Mouse (Mus musculus) neural tube, embryonic 12.5 days (tissue): ENCODE results near the gene Srebf1. TPM values are rescaled to one million over a fixed set of nuclear protein-coding genes. Genes with fewer than 3 reads are reported as not detected.
A peak's percentile ranks its signal among the peaks of the same experiment; 100 is the strongest.

Experiments used
- ATAC-seq: fragments of 200-750 bp; cut with Nextera tagmentation; 2 replicates; pipeline ENCODE4 v1.8.0; 2017; ENCODE audit warnings: low read depth, mild to moderate bottlenecking, moderate TSS enrichment, moderate library complexity; ENCODE audit not compliant: low FRiP score
- H3K27ac ChIP-seq: fragments of 300-500 bp; sonication (generic); 2 replicates; pipeline ENCODE4 v1.5.1; 2016
- H3K27me3 ChIP-seq: fragments of 300-500 bp; sonication (generic); replicated peaks from 2 replicates; pipeline ENCODE4 v1.6.1; 2016; ENCODE audit warnings: mild to moderate bottlenecking
- H3K36me3 ChIP-seq: fragments of 300-500 bp; sonication (generic); 2 replicates; pipeline ENCODE4 v1.6.1; 2016; ENCODE audit warnings: mild to moderate bottlenecking
- H3K4me1 ChIP-seq: fragments of 300-500 bp; sonication (generic); 2 replicates; pipeline ENCODE4 v1.6.1; 2016
- H3K4me2 ChIP-seq: fragments of 300-500 bp; sonication (generic); replicated peaks from 2 replicates; pipeline ENCODE4 v1.6.1; 2016; ENCODE audit warnings: mild to moderate bottlenecking
- H3K4me3 ChIP-seq: fragments of 300-500 bp; sonication (generic); 2 replicates; pipeline ENCODE4 v1.5.1; 2016
- H3K9ac ChIP-seq: fragments of 300-500 bp; sonication (generic); 2 replicates; pipeline ENCODE4 v1.6.1; 2016; ENCODE audit warnings: mild to moderate bottlenecking
- H3K9me3 ChIP-seq: fragments of 300-500 bp; sonication (generic); 2 replicates; pipeline ENCODE4 v1.6.1; 2016; ENCODE audit warnings: mild to moderate bottlenecking
- WGBS: fragments of 180-500 bp; shearing (Covaris S2); methylation state at CpG from one replicate; pipeline ENCODE4 v1.1.7; 2016; 5-methylcytosine and 5-hydroxymethylcytosine counted together
- polyA plus RNA-seq: library from polyadenylated mRNA; unstranded; fragments of >200 nt; fragmentation: Nextera tagmentation; extraction: Ambion mirVana; gene quantifications from 2 replicates; pipeline ENCODE4 v1.2.1, GENCODE M21; 2016

The Srebf1 gene
- polyA plus RNA-seq, 1 experiment from 2014 or later: 50.0 TPM

GRCm38 (mm10) chr11:60213266-60213665, 9.1 kb downstream of the Srebf1 start:
- no peak overlapping the region for H3K4me3 ChIP-seq
- 75% methylated on average over 6 of the region's 6 CpGs for WGBS
- no peaks in the 10 kb centered on the region for H3K27me3 ChIP-seq
- H3K4me2 ChIP-seq: no peak overlapping the region
- no peak overlapping the region for H3K27ac ChIP-seq
- peaks cover 6% of the 10 kb centered on the region; the same call in 1 of the 2 replicates for H3K36me3 ChIP-seq
- peaks cover 56% of the 10 kb centered on the region for H3K4me1 ChIP-seq
- H3K9me3 ChIP-seq: no peaks in the 10 kb centered on the region
- no peak overlapping the region for H3K9ac ChIP-seq
- no peak for ATAC-seq

GRCm38 (mm10) chr11:60211761-60212160, 10.6 kb downstream of the Srebf1 start:
- no peak for ATAC-seq
- no peak overlapping the region for H3K4me3 ChIP-seq
- H3K9me3 ChIP-seq: no peaks in the 10 kb centered on the region
- H3K4me1 ChIP-seq: peaks cover 62% of the 10 kb centered on the region
- 0 out of 2 replicates have a peak overlapping the region, but pooled peaks have one; percentile 12 for H3K4me2 ChIP-seq
- no peak overlapping the region for H3K27ac ChIP-seq
- H3K9ac ChIP-seq: no peak overlapping the region
- WGBS: 69% methylated on average over 12 of the region's 12 CpGs
- H3K27me3 ChIP-seq: no peaks in the 10 kb centered on the region
- peaks cover 4% of the 10 kb centered on the region for H3K36me3 ChIP-seq

DNA sequence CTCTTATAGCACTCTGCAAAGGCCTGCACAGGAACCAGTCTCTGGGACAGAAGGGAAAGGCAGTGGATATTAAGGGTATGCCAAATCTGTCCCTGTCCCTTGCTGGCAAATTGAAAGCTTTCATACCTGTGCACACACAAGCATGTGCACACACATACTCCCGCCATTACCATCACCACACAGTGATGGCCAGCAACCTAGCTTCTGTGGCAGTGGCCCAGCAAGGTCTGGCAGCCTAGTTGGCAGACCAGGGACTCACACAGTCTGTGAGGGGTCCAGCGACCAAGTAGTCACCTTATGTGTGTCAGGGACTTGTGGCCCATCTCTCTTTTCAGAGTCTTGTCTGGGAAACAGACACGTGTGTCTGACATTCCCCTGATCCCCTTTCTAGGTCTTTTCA, 11.2 kb downstream of the Srebf1 start:
- H3K4me1 ChIP-seq: peaks cover 67% of the 10 kb centered on the region
- H3K9me3 ChIP-seq: no peaks in the 10 kb centered on the region
- H3K9ac ChIP-seq: no peak overlapping the region
- H3K36me3 ChIP-seq: peaks cover 10% of the 10 kb centered on the region
- H3K4me2 ChIP-seq: peak overlapping the region; percentile 71
- no peaks in the 10 kb centered on the region for H3K27me3 ChIP-seq
- 66% methylated on average over 3 of the region's 3 CpGs for WGBS
- ATAC-seq: no peak
- H3K4me3 ChIP-seq: no peak overlapping the region
- peak overlapping the region; percentile 21; the same call in 1 of the 2 replicates for H3K27ac ChIP-seq

GRCm38 (mm10) chr11:60210305-60210724, 12.1 kb downstream of the Srebf1 start:
- Histone ChIP-seq H3K9me3 (no peaks in the 10 kb centered on the region), H3K36me3 (peaks cover 18% of the 10 kb centered on the region), H3K27ac (peak overlapping the region; percentile 43; the same call in 1 of the 2 replicates), H3K4me1 (peaks cover 70% of the 10 kb centered on the region), H3K9ac (peak overlapping the region; percentile 56), H3K4me3 (peak overlapping the region; percentile 41), H3K4me2 (peak overlapping the region; percentile 71), H3K27me3 (no peaks in the 10 kb centered on the region)
- under 1% methylated on average over 47 of the region's 47 CpGs for WGBS
- peak; percentile 81 for ATAC-seq

DNA sequence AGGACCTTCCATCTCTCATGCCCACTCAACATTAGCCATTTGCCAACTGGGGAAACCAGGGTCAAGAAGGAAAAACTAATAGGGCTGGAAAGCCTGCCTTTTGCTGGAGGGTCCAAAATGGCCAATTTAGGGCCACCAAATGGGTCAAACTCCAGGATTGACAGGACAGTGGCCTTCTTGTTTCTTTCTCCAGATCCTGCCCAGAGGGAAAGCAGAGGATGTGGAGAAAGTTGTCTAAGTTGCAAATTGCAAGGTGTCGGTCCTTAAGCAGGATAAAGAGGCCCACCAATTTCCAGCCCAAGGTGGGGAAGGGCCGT, 12.5 kb downstream of the Srebf1 start:
- peaks cover 23% of the 10 kb centered on the region for H3K36me3 ChIP-seq
- H3K4me2 ChIP-seq: peak overlapping the region; percentile 71
- WGBS: 7% methylated on average over 2 of the region's 2 CpGs
- H3K27me3 ChIP-seq: no peaks in the 10 kb centered on the region
- peak overlapping the region; percentile 56 for H3K9ac ChIP-seq
- peak overlapping the region; percentile 41 for H3K4me3 ChIP-seq
- H3K9me3 ChIP-seq: no peaks in the 10 kb centered on the region
- 0 out of 2 replicates have a peak overlapping the region, but pooled peaks have one; percentile 43 for H3K27ac ChIP-seq
- H3K4me1 ChIP-seq: peaks cover 70% of the 10 kb centered on the region
- no peak for ATAC-seq

GRCm38 (mm10) chr11:60209217-60209932, 13.0 kb downstream of the Srebf1 start:
- 39% methylated on average over 7 of the region's 7 CpGs for WGBS
- no peaks in the 10 kb centered on the region for H3K9me3 ChIP-seq
- H3K27ac ChIP-seq: peak overlapping the region; percentile 62; the same call in 1 of the 2 replicates
- H3K4me2 ChIP-seq: peak overlapping the region; percentile 71
- H3K4me1 ChIP-seq: peaks cover 70% of the 10 kb centered on the region
- no peaks in the 10 kb centered on the region for H3K27me3 ChIP-seq
- peak; percentile 54 for ATAC-seq
- H3K36me3 ChIP-seq: peaks cover 28% of the 10 kb centered on the region
- peak overlapping the region; percentile 41 for H3K4me3 ChIP-seq
- peak overlapping the region; percentile 56 for H3K9ac ChIP-seq

DNA sequence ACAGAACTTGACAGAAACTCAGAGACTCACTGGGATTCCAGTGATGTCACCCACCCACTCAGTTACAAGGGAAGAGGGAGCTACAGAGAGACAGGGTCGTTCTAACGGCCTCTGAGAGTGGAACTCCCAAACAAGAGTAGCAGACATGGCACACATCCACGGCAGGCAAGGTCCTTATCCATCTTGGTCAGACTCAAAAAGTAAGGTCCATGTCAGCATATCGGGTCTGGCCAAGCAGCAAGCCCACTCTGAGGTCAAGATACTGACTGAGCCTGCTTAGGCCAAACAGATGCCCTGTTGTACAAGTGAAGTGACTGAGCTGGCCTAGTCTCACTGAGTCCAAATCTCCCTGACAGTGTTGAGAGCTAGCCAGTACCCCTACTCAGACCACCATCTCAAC, 13.7 kb downstream of the Srebf1 start:
- Histone ChIP-seq H3K9ac (peak overlapping the region; percentile 56), H3K4me2 (peak overlapping the region; percentile 71), H3K27me3 (no peaks in the 10 kb centered on the region), H3K36me3 (peaks cover 34% of the 10 kb centered on the region), H3K4me3 (peak overlapping the region; percentile 41), H3K27ac (peak overlapping the region; percentile 62; the same call in 1 of the 2 replicates), H3K9me3 (no peaks in the 10 kb centered on the region), H3K4me1 (peaks cover 70% of the 10 kb centered on the region)
- 58% methylated on average over 4 of the region's 4 CpGs for WGBS
- no peak for ATAC-seq

DNA sequence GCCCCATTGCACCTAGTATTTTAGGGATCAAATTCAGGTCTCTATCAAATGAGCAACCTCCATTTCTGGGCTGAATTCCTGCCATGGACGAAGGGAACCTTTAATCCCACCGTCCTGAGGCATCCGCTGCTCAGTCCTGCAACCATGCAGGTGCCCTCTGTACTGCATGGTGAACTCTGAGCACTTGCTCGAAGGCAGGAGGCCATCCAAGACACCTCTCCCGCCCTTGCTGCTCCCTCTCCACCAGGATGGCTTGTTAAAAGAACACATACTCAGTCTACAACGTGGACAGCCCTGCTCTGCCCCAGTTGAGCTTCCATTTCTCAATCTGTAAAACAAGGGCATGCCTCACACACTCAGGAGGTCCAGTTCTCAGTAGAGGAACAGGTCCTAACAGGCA, 14.2 kb downstream of the Srebf1 start:
- no peak for ATAC-seq
- Histone ChIP-seq H3K9me3 (no peaks in the 10 kb centered on the region), H3K27me3 (no peaks in the 10 kb centered on the region), H3K4me3 (peak overlapping the region; percentile 41; the same call in 1 of the 2 replicates), H3K9ac (peak overlapping the region; percentile 56; the same call in 1 of the 2 replicates), H3K36me3 (peaks cover 39% of the 10 kb centered on the region), H3K4me2 (peak overlapping the region; percentile 71), H3K27ac (0 out of 2 replicates have a peak overlapping the region, but pooled peaks have one; percentile 62), H3K4me1 (peaks cover 75% of the 10 kb centered on the region)
- 72% methylated on average over 6 of the region's 6 CpGs for WGBS

DNA sequence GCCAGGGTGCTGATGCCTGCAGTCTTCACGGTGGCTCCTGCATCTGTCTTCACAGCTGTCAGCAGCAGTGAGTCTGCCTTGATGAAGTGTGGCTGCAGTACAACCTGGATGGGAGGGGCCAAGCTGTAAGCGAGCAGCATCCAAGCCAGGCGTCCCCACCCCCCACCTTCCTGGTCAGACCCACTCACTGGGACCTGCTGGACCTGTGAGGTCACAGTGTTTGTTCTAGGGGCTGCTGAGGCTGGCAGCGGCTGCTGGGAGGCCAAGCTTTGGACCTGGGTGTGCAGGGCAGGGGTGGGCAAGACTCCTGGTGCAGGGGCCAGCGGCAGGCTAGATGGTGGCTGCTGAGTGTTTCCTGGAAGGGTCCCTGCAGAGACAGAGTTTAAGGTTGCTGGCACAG, 16.2 kb downstream of the Srebf1 start:
- Histone ChIP-seq H3K4me2 (0 out of 2 replicates have a peak overlapping the region, but pooled peaks have one; percentile 6), H3K4me1 (peaks cover 68% of the 10 kb centered on the region), H3K9ac (0 out of 2 replicates have a peak overlapping the region, but pooled peaks have one; percentile 10), H3K36me3 (peaks cover 59% of the 10 kb centered on the region), H3K27me3 (no peaks in the 10 kb centered on the region), H3K4me3 (no peak overlapping the region), H3K9me3 (no peaks in the 10 kb centered on the region), H3K27ac (no peak overlapping the region)
- ATAC-seq: no peak
- 89% methylated on average over 5 of the region's 5 CpGs for WGBS

DNA sequence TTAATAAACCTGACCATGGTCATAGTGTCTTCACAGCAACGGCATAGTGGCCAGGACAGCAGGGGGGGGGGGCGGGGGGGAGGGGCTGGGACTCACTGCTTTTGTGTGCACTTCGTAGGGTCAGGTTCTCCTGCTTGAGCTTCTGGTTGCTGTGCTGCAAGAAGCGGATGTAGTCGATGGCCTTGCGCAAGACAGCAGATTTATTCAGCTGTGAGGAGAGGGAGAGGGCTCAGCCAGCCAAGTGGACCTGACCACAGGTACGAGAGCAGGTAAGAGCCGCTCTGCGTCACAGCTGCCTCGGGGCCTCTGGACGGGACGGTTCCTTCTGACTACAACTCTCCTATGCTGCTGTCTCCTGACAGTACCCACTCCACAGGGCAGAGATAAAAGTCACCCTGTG, 17.4 kb downstream of the Srebf1 start:
- no peak overlapping the region for H3K27ac ChIP-seq
- no peak overlapping the region for H3K9ac ChIP-seq
- WGBS: 87% methylated on average over 12 of the region's 12 CpGs
- no peak overlapping the region for H3K4me2 ChIP-seq
- peaks cover 70% of the 10 kb centered on the region for H3K36me3 ChIP-seq
- peaks cover 63% of the 10 kb centered on the region for H3K4me1 ChIP-seq
- no peak overlapping the region for H3K4me3 ChIP-seq
- H3K27me3 ChIP-seq: no peaks in the 10 kb centered on the region
- ATAC-seq: no peak
- H3K9me3 ChIP-seq: no peaks in the 10 kb centered on the region

DNA sequence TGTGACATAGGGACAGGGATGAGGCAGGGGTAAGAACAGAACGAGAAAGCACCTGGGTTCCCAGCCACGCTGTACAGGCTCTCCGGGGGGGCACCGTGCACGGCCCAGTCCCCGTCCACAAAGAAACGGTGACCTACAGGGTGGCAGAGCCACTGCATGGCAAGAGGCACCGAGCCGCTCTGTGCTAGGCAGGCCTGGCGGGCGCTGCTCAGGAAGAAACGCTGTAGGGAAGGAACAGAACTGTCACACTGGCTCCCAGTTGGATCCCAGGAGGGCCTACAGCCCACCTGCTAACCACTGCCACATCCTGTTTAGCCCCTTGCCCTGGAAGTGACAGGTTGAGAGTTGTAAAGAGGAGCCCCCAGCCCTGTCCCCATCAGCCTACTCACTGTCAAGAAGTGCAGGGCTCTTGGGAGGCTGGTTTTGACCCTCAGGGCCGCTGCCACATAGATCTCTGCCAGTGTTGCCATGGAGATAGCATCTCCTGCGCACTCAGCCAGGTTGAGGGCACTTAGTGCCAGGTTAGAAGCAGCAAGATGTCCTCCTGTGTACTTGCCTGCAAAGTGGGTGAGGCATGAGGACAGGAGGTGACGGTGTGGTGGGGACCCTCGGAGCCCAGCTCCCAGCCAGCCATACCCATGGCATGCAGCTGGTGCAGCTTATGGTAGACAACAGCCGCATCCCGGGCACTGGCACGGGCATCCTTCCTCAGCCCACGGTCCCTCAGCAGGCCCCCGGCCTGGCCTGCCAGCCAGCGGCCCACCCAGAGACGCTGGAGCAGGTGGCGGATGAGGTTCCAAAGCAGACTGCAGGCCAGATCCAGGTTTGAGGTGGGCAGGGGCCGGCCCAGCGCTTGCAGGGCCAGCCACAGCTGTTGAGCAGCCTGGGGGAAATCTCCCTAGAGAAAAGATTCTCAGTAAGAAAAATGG, 19.4 kb downstream of the Srebf1 start:
- no peak for ATAC-seq
- Histone ChIP-seq H3K27ac (no peak overlapping the region), H3K4me3 (no peak overlapping the region), H3K9me3 (no peaks in the 10 kb centered on the region), H3K4me2 (no peak overlapping the region), H3K27me3 (no peaks in the 10 kb centered on the region), H3K9ac (peak overlapping the region; percentile 29; the same call in 1 of the 2 replicates), H3K36me3 (peaks cover 84% of the 10 kb centered on the region), H3K4me1 (peaks cover 46% of the 10 kb centered on the region)
- 86% methylated on average over 26 of the region's 26 CpGs for WGBS

DNA sequence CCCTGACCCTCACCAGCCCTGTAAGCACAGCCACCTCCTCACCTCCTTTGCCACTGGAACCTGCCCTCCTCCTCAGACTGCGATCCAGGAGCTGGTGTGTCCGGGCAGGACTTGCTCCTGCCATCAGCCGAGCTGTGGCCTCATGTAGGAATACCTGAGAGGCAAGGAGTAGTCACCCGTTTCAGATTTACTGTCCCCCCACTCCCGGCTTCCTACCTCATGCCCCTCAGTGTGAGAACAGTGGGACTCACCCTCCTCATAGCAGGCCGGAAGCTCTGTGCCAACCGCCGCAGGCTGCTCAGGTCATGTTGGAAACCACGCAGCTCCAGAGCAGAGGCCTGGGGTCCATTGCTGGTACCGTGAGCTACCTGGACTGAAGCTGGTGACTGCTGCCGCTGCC, 22.0 kb downstream of the Srebf1 start:
- no peak for ATAC-seq
- H3K9ac ChIP-seq: no peak overlapping the region
- WGBS: 86% methylated on average over 11 of the region's 11 CpGs
- H3K4me2 ChIP-seq: no peak overlapping the region
- no peaks in the 10 kb centered on the region for H3K27me3 ChIP-seq
- H3K4me1 ChIP-seq: peaks cover 22% of the 10 kb centered on the region
- no peak overlapping the region; the same call in 1 of the 2 replicates for H3K27ac ChIP-seq
- H3K9me3 ChIP-seq: no peaks in the 10 kb centered on the region
- peaks cover 84% of the 10 kb centered on the region for H3K36me3 ChIP-seq
- H3K4me3 ChIP-seq: no peak overlapping the region
